Mouse (Mus musculus): Measurements from ENCODE around the gene Lrrc43.

- TF ChIP-seq CTCF (IDR thresholded peaks at IDR 0.05; ENCODE audit: borderline replicate concordance, insufficient read depth, low read length) (no peak), POLR2A (IDR thresholded peaks at IDR 0.05; ENCODE audit: low read depth, low read length) (no peak)
Measured at GRCm38 (mm10) chr5:123487659-123488395, 1.3 kb upstream of the Lrrc43 start.
